Mouse (Mus musculus) heart, postnatal 36 days (tissue): ENCODE measurements at regions not wholly inside any gene's neighbourhood (a gene's known extent, or its start where the extent isn't known, plus 50 kb on each side); places are given as distances from the start of the nearest gene placed in this dataset.

Source experiments
- DNase-seq, 2 experiments: peaks; one replicate each; pipeline ENCODE4 v3.0.0; 2021 to 2022
- intact Hi-C: fragments of 180-260 bp; cut with DNase I; formaldehyde crosslinking; loops from one replicate; pipeline ENCODE4 v1.15.1; 2025

GRCm38 (mm10) chr12:106477731-106478130, 467.7 kb downstream of the Vrk1 start:
- no peak for DNase-seq
- intact Hi-C loops = no loop called here

DNA sequence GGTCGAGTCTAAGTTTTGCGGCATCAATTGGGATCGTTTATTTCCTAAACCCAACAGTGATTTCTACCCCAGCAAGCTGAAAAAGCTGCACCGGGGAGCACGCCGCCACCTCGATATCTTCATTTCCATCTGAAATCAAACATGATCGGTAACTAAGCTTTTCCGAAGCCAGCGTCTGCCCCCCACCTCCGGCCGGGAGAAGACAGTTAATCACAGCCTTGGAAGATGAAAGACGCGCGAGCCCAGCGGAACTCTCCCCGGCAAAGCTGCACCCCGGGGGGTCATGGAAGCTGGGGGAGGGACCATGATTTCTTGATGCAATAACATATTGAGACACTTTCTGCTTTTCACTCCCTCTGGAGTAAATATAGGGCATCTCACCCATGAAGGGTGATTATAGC, 468.4 kb downstream of the Vrk1 start:
- DNase-seq = no peak
- intact Hi-C loops = no loop called here

DNA sequence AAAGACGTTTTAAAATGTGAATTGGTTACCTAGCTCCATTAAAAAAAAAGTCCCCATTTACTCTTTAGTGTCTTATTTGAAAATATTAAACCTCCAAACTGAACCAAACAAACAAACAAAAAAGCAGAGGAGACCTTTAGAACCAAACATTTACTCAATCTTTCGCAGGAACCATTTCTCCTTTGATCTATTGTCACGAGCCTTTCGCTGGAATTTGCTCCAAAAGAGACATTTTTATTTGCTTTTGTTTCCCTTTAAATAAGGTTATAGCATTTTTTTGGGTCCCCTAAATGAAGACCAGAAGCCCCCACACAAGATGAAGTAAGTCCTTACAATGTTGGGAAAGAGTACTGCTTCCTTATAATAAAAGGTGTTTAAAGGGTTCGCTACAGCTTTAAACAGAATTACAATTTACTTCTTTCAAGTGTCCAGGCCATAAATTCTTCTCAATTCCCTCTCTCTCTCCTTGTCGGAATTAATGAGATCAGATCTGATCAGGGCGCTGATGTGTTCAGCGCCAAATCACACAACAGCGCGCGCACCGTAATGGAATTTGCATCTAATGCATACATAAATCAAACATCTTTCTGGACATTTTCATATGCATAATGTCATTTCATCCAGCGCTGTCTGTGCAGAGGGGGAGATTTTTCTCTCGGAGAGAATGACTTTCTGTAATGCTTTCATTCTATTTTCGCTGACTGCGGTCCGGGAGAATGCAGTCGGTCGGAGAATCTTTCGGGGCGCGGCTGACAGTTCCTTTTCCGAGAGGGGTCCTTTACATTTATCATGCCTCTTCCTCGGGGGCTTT, 469.2 kb downstream of the Vrk1 start:
- no peak for DNase-seq
- intact Hi-C loops = no loop called here

DNA sequence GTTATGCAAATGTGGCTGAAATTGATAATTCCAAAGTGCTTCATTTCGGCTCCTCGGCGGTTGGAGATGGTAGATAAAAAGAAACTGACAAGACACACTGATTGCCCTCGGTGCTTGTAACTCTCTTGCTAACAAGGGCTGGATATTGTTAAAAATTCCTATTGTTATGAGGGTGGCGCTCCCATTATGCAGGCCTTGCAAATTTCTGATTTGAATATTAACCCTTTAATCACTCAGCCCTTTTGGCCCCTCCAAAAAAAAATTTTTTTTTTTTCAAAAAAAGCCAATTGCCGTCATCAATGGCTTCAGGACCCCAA, 469.8 kb downstream of the Vrk1 start:
- DNase-seq = no peak
- intact Hi-C loops = no loop called here

- intact Hi-C loops = no loop called here
- DNase-seq = no peak
These were observed 470.4 kb downstream of the Vrk1 start for GRCm38 (mm10) chr12:106480281-106481060.

GRCm38 (mm10) chr12:106501622-106502327, 491.7 kb downstream of the Vrk1 start:
- intact Hi-C loops = no loop called here
- DNase-seq = no peak

- intact Hi-C loops = no loop called here
- DNase-seq = no peak
These were observed 494.3 kb downstream of the Vrk1 start for GRCm38 (mm10) chr12:106504285-106504684.

- no peak for DNase-seq
- intact Hi-C loops = no loop called here
These were observed 504.0 kb downstream of the Vrk1 start for GRCm38 (mm10) chr12:106514057-106514456.

- DNase-seq = no peak
- intact Hi-C loops = no loop called here
These were observed 505.3 kb downstream of the Vrk1 start for GRCm38 (mm10) chr12:106515257-106515788.

GRCm38 (mm10) chr12:106519141-106519540, 509.1 kb downstream of the Vrk1 start:
- no peak for DNase-seq
- intact Hi-C loops = no loop called here

DNA sequence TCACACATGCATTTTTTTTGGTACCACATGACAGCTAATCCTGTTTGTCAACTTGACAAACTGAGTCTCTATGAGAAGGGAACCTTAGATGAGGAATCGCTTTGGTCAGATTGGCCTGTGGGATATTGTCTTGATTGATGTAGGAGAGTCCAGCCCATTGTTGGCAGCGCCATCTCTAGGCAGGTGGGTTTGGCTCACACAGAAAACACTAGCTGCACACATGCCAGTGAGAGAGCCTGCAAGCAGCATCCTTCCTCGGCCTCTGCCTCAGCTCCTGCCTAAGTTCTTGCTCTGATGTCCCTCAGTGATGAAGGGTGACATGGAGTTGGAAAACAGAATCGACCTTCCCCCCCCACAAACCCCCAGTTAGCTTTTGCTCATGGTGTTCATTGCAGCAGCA, 514.4 kb downstream of the Vrk1 start:
- intact Hi-C loops = no loop called here
- DNase-seq = no peak

DNA sequence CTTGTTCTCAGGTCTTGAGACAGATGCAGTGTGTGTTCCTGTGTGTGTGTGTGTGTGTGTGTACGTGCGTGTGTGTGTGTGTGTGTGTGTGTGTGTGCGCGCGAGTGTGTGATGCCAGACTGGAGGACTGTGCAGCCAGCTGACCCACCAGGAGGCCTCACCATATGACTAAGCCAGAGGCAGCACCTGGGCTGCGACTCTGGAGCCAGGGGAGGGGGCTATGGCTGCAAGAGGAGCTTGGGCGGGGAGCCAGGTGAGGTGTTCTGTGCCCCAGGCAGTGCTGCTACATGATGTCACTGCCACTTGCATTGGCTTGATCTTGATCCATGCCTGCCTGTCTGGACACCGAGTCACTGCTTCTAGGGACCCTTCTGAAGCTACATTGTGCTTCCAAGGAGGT, 517.1 kb downstream of the Vrk1 start:
- DNase-seq = no peak
- intact Hi-C loops = no loop called here

- intact Hi-C loops = no loop called here
These were observed 517.8 kb downstream of the Vrk1 start for GRCm38 (mm10) chr12:106527699-106528434.

GRCm38 (mm10) chr12:106528521-106528920, 518.5 kb downstream of the Vrk1 start:
- intact Hi-C loops = no loop called here
- no peak for DNase-seq

More at GRCm38 (mm10) chr12:106527699-106528434, 517.8 kb downstream of the Vrk1 start:
- no peak for DNase-seq

- DNase-seq = no peak
- intact Hi-C loops = no loop called here
These were observed 519.1 kb downstream of the Vrk1 start for GRCm38 (mm10) chr12:106529175-106529574.

DNA sequence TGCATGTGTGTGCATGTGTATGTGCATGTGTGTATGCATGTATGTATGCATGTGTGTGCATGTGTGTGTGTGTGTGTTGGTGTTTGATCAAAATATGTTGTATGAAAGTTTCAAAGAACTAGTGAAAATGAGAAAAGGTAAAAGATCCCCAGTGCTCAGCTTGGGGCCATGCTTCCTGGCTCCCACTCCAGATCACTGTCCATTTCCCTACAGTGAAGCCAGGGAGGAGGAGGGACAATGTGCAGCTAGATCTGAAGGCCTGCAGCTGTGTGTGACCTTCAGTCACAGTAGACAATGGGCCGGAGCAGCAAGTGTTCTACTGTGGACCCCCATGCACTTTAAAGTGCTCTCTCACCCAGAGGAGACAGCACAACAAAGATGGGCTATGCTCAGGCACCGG, 525.1 kb downstream of the Vrk1 start:
- DNase-seq = no peak
- intact Hi-C loops = no loop called here

DNA sequence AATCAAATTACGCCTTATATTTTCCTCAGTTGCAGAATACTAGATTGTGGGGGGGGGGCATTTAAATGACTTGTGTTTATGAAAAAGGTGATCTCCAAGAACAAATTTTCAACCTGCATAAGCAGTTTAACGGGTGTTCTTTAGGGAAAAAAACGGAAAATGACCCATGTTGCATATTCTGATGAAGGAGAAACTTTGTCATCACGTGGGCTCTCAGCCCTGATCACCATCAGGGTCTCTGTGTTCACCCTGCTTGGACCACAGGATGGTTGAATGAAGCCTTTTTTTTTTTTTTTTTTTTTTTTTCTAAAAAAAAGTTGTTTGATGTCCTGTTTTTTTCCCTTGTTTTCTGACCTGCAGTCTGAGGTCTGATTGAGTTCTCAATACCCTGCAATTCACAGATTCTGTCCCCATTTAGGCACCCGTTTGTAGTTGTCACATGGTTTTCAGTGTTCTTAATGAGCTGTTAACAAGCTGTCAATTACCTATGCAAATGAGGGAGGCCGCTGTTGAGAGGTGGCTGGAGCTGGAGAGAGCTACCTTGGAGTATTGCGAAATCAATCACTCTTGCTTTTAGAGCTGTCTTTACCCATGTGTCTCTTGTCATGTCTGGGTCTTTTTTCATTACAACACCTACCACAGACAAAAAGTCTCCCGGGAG, 525.7 kb downstream of the Vrk1 start:
- no peak for DNase-seq
- intact Hi-C loops = no loop called here

DNA sequence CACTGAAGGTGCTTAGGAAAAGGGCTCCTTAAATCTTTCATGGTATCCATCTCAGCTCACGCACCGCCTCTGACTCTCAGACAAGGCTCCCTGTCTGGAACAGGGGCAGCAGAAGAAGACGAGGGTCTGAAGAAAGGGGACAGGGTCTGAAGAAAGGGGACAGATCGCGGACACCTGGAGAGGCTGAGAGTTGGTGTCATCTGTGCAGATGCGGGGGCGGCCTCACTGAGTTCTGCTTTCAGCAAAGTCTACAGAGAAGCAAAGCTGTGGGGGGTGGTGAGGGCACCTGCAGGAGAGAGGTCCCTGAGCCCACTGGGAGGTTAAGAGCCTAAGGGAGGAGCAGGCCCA, 526.2 kb downstream of the Vrk1 start:
- no peak for DNase-seq
- intact Hi-C loops = no loop called here

DNA sequence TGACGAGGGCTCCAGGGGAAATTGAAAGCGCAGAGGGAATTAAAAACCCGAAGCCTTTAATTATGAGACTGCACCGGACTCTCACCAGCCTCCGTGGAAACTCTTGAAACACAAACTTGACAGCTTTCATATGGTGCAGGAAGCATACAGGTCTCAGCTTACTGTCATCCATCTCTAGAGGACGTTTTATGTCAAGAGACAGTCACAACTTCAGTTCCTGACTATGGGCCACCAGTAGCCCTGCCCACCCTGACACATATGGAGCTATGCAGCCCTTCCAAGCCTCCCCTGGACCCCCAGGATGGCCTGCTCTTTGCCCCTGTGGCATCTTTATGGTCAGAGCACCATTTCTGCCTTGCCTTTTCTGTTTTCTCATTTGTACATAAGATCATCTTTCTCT, 530.0 kb downstream of the Vrk1 start:
- intact Hi-C loops = no loop called here
- no peak for DNase-seq

- intact Hi-C loops = no loop called here
- DNase-seq = no peak
These were observed 549.5 kb downstream of the Vrk1 start for GRCm38 (mm10) chr12:106559566-106559965.
